Mouse (Mus musculus): ENCODE results near the gene Cblb. TPM values are rescaled to one million over a fixed set of nuclear protein-coding genes. Genes with fewer than 3 reads are reported as not detected.

Gene Cblb
- total RNA-seq, 1 experiment from 2014 or later = 29.7 TPM

DNA sequence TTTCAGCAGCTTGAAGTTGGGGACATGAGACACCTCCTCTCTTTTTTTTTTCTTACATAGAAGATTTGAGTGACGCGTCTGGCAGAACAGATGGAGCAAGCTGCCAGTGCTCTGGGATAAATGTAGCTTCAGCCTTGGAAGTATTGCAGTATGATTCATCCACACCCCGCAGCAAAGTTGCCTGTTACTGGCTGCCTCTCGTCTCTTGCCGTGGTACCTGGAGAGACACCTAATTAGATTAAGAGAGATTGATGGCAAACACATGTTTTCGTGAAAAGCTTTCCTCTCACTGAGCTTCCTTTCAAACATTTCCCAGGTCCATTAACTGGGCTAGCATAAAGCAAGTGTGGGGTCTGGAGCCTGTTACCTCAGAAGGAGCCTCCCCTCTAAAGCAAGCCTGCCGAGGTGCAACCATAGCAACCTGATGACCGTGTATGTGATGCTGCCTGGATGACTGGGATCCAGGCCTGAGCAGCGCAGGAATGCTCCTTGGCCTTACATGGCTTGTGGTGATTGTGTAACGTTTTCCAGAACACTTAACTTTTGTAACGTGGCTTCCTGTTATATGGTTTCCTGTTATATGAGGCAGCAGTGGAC is 103.7 kb downstream of the Cblb start:
- peak; percentile 20 for DNase-seq

DNA sequence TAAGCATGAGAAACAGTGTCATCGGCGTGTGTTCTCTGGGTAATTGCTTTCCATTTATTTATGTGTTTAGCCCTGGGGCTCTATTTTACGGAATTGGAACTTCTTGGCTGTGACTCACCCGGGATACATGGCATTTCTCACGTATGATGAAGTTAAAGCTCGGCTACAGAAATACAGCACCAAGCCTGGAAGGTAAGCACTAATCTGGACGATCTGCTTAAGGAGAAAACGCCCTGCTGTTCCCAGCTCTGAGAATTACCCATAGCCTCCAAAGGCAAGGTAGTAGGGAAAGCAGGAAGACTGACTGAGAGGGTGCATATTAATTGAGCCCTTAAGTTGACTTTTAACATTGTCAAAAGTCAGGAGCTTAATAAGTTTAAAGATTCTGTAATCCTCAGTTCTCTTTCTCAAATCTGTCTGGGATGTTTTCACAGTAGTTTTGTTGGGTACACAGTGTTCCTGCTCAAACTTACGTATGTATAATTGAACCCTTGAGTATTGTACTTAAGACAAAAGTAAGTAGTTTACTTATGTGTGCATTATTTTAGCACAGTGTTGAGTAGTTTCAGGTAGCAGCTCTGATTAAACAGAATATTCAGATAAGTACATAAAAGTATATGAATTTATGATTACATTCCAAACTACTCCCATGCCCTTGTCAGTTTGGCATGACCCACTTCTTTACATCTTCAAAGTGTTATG is 104.8 kb downstream of the Cblb start:
- DNase-seq = no peak

DNA sequence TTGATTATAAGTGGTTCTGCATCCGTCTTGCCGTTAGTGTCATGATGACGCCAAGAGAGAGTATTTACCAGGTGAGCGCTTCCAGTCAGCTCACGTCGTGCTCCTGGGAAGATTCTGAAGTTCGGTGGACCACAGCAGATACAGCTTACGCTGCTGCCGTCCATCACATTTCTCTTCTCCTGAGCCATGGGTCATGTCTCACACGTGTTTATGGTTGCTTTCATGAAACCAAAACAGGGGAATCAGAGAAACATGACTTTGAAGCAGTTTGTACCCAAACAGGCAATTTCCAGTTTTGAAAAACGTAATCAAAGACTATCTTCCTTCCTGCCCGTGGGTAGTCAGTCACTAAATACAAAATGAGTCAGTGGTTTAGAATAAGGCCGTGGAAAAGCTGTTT is 112.1 kb downstream of the Cblb start:
- DNase-seq = no peak

DNA sequence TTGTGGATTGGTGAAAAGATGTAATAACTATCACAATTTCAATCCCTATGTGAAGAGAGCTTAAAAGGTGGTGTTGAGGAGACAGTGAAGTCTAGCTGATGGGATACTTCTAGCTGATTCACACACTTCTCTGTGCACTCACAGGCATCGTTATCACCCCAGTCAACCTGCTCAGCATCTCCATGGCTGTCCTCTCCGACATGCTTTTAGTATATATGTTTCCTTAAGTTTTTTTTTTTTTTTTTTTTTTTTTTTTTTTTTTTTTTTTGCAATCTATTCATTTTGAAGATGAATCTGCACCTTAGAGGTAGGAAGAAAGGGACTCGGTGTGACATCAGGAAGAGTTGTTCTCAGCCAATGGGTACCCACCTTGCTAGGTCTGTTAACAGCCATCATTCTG is 112.8 kb downstream of the Cblb start:
- DNase-seq = no peak

DNA sequence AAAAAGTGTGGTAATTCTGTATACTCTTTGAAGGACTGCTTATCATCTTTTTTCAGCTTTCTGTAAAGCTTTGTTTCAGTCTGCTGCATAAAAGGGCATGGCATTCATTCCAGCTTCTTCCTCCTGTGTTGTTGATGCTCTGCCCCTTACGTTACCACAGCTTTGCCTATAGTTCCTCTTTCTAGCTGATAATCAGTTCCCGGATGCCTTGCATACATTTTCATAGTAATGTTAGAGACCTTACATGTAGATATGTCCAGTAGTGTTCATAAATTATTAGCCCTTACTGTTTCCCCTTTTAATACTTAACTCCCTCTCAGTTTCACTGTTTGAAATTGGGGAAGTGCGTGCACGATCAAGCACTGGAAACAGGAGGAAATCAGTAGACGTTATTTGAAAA is 113.8 kb downstream of the Cblb start:
- DNase-seq = no peak

DNA sequence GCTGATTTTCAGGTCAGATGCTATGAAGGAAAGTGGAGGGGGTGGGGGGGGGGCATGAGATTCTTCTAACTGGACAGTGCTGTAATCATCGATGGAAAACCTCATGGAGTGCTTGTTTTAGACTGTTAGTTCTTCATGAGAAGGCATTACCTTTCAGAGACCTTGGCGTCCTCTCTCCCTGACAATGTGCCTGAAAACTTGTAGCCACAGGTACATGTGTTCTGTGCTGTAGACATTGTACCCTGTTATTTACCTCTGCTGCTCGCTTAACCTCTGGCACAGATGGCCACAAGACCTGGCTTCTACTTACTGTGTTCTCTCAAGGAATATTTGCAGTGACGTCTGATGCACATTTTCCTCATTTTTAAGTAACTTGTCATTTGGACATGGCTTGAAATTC is 114.5 kb downstream of the Cblb start:
- DNase-seq = no peak

DNA sequence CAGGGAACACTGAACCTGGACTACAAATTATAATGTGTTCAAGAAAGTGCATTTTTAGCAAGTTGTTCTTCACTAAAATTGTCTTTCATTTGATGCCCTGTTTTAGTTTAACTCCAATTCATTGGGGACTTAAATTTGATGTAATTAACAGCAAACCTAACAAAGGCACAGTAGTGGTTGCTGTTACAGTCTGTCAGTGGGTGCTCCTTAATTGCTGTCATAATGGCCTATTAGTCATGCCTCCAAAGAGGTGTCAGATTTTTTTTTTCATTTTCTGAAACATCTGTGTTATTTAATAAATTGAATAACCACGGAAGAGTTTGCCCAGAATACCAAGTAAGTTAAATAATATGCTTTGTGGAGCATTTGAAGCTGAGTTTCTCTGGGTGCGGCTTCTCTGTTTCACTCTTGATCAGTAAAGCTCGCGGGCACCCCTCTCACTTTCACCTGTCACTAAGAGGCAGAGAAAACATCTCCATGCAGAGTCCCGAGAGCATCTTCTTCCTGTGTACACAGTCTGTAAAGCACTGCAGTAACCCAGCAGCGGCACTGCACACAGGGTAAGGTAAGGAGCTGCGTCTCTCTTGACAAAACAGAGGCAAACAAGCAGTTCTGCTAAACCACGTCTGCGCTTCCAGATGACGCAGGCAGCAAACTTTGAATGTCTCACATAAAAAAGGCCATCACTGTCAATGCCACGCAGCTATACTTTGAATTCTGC is 116.1 kb downstream of the Cblb start:
- DNase-seq = no peak

DNA sequence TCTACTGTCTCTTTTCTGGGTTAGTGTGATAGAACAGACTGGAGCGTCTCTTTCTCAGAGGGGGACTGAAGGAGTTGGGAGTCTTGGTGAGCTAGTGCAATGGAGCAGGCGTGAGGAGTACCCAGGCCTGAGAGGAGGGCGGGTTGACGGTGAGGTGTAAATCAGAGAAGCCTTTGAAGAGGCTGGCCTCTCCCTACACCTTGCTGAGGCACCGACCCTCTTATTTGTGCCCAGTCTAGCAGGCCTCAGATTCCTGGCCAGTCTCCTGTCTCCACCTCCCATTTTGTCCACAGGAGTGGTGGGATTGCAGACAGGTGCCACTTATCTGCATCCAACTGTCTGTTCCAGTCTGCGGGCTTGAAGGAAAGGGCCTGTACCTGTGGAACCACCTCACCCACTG is 117.0 kb downstream of the Cblb start:
- DNase-seq = no peak

DNA sequence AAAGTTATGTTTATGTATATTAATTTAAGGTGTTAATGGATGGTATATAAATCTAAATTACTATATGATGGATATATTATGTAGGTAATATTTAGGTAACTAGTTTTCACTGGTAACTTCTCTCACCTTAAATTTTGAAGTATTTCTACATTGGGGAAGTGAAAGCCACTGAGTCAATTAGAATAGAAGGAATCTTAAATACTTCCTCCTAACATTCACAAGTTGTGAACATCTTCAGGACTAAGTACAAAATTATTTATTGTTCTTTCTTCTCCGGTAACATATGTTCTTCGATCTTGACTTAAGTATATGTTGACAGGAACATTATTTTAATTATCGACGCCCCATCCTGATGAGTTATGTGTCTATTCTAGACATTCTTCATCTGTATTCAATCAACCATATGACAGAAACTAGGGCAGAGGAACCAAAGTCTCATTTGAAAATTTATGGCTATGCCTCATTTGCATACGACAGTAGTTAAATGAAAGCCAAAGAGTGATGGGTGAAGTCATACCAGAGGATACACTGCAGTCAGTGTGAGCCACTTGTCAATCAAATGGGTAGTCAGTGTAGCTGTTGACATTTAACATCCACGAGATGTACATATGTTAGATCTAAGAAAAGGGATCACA is 118.2 kb downstream of the Cblb start:
- DNase-seq = no peak

DNA sequence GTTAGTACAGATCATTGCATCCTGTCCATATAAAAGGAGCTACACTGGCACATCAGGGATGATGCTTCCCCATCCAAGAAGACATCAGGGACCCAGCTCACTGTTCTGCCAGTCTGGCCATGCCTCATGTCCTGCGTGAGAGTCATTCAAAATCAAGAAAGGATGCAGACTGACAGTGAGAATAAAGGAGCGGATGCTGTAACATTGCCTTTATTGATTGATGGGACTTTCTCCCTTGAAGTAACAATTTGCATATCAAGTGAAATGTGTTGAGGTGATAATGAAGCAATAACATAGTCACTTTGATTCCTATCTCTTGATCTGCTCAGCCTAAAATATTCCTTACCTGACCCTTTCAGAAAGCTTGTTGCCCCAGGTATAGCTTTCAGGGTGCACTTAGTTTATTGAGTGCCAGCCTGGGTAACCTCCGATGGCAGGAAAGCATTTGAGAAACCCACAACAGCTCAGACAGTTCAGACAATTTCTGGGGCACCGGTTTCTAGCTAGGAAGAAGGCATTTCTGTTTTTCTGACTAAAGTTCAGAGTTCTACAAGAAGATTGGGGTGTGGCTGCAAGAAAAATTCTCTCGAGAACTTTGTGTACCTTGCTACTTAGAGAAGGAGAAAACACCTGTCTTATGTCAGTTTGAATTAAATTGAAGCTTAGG is 124.1 kb downstream of the Cblb start:
- no peak for DNase-seq

DNA sequence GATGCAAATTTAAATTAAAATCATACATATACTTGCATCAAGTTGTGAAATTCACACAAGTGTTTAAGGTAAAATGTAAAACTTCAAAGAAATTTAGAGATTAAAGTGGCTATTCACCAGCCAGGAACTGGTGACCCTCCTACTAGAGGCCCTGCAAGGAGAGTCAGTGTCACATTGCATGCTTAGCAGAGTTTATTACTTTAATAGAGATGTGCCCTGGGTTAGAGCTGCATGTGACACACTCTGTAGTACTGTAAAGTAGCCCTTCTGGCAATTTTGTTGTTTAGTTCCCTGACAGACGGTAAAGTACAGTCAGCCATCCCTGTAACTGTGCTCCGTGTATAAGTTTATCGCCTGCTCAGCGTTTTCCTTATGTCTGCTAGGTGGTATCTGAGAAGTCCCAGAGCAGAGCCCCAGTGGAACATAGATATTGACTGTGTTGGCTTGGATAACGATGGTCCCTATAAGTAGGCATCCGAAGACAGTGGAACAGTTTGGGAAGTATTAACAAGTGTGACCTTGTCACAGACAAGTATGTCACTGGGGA is 129.0 kb downstream of the Cblb start:
- no peak for DNase-seq

DNA sequence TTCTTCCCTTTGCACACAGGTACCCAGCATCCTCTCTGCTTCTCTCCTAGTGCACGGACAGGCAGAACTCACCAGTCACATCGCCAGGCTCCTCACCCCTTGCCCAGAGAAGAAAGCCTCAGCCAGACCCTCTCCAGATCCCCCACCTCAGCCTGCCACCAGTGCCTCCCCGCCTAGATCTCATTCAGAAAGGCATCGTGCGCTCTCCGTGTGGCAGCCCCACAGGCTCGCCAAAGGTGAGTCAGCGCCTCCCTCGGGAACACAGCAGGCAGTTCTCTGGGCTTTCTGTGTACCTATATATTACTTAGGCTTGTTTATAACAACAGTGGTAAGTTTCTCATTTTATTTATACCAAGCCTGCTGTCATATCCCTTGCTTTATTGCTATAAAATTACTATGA is 133.2 kb downstream of the Cblb start:
- no peak for DNase-seq

DNA sequence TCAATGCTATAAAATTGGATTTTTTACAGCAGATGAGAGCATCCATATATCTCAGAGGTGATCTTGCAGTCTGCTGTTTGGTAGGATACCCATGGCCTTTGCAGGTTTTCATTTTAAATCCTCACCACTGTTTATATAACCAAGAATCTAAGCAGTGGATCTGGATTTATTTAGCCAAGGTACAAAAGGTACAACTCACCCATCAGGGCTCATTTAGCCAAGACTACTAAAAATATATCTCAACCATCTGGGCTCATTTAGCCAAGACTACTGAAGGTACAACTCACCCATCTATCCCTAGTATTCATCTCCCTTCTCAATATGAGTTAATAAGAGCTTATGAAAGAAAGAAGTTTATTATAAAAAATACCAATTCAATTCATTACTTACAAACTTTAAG is 142.2 kb downstream of the Cblb start:
- no peak for DNase-seq

DNA sequence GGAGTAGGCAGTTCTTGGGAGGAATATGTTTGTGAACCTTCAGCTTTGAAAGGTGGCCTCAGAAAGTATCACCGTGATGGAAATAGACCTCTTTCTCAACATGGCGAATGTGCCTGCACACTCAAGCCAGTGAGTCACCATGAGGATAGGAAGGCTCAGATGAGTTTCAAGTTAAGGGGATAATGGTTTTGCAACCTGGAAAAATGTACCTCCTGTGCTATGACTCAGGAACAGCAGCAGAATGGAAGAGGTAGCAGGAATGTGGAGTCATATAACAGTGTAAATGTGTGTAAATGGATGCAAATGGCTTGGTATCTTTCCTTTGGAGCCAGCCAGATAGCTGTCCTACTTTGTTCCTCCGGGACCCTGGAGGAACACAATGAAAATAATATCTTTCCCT is 148.8 kb downstream of the Cblb start:
- DNase-seq = no peak

DNA sequence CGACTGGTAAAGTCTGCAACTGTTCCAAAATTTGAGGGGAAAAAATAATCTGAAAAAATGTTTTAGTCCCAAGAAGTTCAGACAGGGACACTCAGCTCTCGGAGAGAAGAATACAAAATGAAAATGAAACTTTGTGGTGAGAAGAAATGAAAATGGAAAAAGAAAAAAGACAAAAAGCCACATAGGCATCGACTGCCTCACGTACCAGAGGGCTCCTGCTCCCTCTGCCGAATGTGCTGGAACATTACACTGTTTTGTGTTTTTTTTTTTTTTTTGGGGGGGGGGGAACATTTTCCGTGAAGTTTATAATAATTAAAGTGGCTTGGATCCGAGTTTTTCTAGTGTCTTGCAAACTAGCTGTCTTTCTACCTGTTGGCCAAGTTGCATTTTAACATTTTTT is 151.0 kb downstream of the Cblb start:
- DNase-seq = no peak

DNA sequence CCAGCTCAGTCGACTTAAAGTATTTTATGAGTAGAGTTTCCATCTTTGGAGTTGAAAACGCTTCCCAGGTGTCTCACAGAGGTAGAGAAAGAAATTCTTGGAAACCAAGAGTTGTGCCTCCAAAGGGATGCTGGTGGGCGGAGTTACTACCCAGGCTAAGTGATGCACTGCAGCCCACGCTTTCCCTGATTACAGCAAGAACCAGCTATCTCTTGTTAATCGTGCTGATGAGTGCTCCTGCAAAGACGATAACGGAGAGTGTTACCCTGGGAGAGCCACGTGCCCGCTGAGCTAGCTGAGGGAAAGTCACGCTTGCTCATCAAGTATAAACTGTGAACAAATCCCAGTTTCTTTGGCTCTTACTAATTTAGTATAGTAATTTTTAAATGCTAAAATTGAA is 153.3 kb downstream of the Cblb start:
- DNase-seq = no peak

DNA sequence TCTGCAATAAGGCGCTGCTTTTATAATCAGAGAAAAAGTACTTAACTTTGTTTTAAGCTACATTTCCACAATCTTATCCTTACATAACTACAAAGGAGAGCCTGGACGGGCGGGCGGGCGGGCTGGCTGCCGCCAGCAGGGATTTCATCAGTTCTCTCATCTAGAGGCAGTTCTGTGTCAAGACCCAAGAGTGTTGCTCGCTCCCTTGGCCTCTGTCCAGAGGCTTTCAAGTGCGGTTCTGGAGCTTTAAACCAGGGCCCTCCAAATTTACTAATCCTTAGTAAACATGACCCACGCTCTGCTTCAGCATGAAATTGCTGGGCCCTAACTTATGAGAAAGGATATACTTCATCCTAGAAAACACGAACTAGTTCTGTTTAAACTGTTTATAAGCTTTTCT is 155.7 kb downstream of the Cblb start:
- DNase-seq = no peak

DNA sequence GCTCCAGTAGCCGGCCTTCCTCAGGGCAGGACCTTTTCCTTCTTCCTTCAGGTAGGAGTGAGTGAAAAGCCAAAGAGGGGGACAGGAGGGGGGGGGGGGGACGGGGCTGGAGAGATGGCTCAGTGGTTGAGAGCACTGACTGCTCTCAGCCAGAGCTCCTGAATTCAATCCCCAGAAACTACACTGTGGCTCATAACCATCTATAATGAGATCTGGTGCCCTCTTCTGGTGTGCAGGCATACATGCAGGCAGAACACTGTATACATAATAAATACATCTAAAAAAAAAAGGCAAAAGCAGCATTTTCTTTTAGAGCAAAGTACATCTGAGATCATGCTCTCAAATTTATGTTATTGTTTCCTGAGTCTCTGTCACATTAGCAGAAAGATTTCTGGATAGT is 158.1 kb downstream of the Cblb start:
- no peak for DNase-seq

DNA sequence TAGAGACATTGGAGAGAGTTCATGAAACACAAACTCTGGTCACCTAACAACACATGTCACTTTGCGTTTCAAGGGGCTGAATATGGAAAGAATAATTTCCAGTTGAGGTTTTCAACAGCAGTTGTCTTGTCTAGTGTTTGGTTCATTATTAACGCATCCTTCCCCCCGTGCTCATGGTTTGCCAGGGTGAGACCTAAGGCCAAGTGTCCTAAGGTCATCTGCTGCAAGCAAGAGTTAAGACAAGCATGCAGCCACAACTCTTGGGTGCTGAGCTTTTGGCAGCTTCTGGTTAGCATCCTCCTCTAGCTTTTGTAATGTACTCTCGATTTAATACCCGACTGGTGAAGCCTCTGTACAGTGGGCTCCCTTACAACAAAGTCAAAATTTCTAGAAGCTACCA is 159.7 kb downstream of the Cblb start:
- DNase-seq = no peak

DNA sequence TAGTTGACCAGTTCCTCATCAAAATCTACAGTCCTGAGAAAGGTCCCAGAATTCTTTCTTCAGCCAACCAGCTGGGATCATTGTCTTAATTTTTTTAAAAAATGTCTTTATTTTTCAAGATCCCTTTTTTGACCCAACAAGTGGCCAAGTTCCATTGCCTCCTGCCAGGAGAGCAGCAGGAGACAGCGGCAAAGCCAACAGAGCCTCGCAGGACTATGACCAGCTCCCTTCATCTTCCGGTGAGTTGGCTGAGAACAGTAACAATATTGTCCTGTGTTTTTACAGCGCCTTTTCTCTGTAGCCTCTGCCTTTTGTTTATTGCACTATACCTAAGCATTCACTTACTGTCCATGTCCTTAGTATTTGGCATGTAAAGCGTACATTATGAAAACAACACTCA is 163.0 kb downstream of the Cblb start:
- DNase-seq = no peak

DNA sequence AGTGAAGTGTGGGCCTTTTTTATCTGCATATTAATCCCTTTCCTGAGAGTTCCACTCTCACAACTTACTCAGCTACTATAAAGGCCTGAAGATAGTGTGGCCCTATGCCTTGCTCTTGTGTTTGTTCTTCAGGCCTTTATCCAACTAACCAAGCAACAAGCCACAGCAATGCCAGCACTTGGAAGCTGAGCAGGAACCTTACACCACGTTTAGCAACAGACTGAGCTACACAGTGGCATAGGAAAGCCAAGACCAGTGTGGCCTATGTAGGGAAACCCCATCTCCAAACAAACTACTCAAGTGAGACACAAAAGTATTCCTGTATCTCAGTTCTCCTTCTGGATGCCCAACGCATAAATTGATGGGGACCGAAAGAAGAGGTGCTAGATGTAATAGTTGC is 163.8 kb downstream of the Cblb start:
- no peak for DNase-seq

DNA sequence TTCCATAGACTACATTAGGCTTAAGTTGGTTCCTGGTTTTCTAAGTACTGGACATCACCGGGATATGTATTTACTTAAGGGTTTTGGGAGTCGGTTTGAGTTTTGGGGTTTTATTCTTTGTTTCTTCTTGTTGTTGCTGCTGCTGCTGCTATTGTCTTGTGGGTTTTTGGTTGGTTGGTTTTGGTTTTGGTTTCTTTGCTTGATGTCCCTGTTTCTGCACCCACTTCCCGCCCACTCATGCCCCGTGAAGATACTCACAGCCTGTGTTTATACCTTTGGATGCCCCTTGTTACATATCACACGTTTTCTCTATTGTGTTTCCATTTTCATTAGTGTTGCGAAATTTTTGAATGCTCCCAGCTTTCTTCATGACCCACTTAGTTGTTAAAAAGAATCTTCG is 169.1 kb downstream of the Cblb start:
- no peak for DNase-seq
